Mouse (Mus musculus) ES-E14 (cell line): ENCODE results near the gene Spsb1.

Experiments
- CHD2 ChIP-seq: IDR thresholded peaks from 2 replicates; pipeline ENCODE4 v1.6.1; 2014; ENCODE audit warnings: mild to moderate bottlenecking, low read depth, low read length, inconsistent platforms
- HCFC1 ChIP-seq: IDR thresholded peaks from 2 replicates; pipeline ENCODE4 v1.6.1; 2012; ENCODE audit warnings: low read length, inconsistent platforms, borderline replicate concordance; ENCODE audit not compliant: insufficient read depth
- MAFK ChIP-seq: IDR thresholded peaks from 2 replicates; pipeline ENCODE4 v1.6.1; 2014; ENCODE audit warnings: mild to moderate bottlenecking, low read depth, low read length, inconsistent platforms; ENCODE audit not compliant: insufficient read depth
- ZC3H11A ChIP-seq: IDR thresholded peaks from 2 replicates; pipeline ENCODE4 v1.6.1; 2012; ENCODE audit warnings: low read depth, mild to moderate bottlenecking, inconsistent platforms, low read length, borderline replicate concordance

DNA sequence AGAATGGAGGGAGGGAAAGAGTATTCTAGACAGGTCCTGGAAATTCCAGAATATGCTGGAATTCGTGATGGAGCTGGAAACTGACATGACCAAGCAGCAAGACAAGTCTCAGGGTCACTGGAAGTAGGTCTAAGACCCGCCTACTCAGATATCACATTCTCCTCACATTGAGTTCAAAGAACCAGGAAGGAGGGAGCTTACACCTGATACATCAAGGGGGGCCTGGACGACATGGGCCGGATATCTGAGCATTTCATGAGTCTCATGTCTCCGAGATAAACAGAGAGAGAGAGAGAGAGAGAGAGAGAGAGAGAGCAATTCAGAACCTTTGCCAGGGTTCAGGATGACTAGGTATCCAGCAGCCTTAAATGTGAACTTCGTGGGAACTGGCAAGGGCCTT is 82.6 kb downstream of the Spsb1 start:
- no peak for TF ChIP-seq ZC3H11A
- TF ChIP-seq MAFK = no peak
- TF ChIP-seq CHD2 = no peak
- TF ChIP-seq HCFC1 = no peak
